Mouse (Mus musculus): Measurements from ENCODE around the gene Cdk17.

Cdk17 gene

DNA sequence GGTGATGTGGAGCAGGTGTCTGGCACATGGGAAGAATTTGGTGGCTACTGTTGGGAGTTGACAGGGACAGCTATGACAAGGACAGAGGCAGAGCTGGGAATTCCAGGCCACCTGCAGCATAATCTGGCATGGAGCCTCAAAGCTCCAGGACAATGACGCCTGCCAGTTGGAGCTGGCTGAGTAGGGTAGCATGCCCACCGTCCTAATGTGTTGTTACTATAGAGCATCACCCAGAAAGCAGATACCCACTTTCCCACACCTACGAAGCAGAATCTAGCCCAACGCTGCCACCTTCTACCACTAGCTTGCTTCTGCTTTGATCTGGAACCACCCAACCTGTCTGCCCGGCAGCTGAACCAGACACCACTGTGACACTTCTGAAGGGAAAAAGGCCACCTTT, 103.3 kb downstream of the Cdk17 start:
- no peak for DNase-seq

GRCm38 (mm10) chr10:93265833-93266232, 105.2 kb downstream of the Cdk17 start:
- DNase-seq: no peak

DNA sequence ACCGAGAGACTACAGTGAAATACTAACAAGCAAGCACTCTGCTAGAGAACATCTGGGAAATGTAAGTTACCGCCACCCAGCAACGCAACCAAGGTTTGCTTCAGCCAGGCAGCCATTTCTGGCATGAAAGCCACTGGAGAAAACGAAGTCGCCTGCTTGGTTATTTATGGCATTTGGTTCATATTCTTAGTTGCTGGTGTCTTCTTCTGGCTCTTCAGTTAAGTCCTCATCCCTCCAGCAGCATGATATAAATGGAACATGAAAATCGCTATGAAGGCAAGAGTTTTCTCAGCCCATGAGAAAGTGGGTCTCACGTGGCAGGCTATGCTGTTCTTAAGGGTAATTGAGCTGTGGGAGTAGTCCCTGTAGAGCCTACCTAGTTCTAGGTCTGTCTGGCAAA, 105.8 kb downstream of the Cdk17 start:
- DNase-seq: no peak

GRCm38 (mm10) chr10:93267509-93267908, 106.8 kb downstream of the Cdk17 start:
- DNase-seq: no peak

- DNase-seq: no peak
Measured at GRCm38 (mm10) chr10:93268339-93268738, 107.7 kb downstream of the Cdk17 start.

DNA sequence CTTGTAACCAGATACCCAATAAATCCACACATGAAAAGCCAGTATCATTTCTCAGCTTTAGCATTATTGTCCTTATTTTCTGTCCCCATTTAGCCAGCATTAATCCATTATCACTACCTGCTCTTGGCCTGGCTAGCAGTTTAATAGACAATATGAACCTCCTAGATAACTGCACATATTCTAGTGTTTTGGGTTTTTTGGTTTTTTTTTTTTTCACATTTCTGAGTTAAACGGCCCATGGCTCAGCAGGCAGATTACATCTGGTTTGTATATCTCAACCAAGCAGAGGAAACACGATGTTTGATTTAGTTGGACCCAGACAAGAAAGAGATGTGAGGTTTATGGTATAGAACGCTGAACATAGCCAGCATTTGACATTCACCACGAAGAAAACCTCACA, 109.1 kb downstream of the Cdk17 start:
- DNase-seq: no peak

- no peak for DNase-seq
Measured at GRCm38 (mm10) chr10:93270889-93271460, 110.3 kb downstream of the Cdk17 start.

GRCm38 (mm10) chr10:93271831-93272230, 111.2 kb downstream of the Cdk17 start:
- DNase-seq: peak in 1 of 2 experiments; percentile 50

DNA sequence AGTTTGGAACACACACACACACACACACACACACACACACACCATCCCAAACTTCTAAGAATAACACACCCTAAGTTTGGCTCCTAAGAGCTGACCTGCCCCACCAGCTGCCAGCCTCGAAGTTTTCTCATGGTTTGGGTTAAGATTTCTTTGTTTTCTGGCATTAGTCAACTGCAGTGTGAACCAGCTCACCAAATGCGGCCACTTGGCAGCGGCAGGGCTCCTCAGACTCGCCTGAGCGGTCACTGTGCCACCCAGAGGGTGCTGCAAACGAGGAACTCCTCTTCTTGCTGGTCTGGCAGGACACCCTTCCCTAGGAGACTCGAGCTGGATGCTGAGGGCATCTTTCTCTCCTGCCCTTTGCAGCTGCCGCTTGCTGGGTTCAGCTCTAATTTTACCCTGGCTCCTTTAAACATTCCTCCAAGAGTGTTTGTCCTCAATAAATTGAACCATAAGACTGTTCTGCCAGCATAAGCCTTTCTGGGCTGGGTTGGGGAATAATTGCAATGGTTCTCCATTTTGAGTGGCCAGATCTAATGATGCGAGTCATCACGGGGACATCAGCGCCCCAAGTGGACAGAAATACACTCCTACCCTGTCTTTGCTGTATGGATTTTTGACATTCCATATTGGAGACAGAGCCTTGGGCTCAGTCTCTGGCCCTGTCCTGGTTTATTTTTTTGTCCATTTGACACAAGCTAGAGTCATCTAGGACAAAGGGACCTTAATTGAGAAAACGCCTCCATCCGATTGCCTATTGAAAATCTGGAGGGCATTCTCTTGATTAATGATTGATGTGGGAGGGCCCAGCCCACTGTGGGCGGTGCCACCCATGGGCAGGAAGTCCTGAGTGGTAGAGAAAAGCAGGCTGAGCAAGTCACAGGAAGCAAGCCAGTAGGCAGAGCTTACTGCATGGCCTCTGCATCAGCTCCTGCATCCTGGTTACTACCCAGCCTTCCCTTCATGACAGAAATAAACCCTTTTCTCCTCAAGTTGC, 112.6 kb downstream of the Cdk17 start:
- DNase-seq: peak; percentile 70 to 74

DNA sequence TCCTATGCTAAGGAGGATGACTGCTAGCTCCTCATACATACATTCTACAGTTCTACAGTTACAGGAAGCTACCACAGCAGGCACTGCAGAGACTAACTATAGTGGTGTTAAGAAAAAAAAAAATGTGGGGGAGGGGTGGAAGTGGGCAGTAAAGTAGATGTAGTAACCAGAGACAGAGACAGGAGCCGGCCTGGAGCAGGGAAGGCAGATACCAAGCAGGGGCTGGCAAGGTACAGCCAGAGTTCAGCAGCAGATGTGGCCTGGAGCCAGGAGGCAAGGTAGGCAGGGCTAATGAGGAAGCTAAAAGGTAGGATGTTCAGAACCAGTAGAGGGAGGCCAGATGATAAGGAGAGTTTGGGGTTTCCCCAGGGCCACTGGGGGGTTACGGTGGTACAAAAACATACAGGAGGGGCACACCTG, 113.6 kb downstream of the Cdk17 start:
- DNase-seq: no peak

- no peak for DNase-seq
Measured at GRCm38 (mm10) chr10:93275212-93276136, 114.8 kb downstream of the Cdk17 start.

DNA sequence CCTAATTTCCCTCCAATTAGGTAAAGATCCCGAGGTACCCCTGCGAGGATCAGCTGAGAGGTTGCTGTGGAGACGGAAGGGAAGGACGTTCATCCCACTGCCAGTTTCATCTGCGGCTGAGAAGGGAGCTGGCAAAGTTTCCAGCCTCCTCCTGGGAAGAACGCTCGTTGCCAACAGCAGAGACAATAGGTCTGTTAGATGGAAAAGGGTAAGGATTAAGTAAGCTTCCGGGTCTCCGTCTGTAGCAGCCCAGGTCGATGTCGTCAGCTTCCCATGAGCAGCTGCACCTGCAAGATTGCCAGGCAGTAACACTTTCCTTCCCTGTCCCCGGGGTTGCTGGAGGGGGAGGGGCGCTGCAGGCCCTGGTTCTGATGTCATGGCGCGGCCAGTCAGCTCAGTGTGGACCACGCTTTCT, 115.7 kb downstream of the Cdk17 start:
- peak; percentile 70 to 82 for DNase-seq

DNA sequence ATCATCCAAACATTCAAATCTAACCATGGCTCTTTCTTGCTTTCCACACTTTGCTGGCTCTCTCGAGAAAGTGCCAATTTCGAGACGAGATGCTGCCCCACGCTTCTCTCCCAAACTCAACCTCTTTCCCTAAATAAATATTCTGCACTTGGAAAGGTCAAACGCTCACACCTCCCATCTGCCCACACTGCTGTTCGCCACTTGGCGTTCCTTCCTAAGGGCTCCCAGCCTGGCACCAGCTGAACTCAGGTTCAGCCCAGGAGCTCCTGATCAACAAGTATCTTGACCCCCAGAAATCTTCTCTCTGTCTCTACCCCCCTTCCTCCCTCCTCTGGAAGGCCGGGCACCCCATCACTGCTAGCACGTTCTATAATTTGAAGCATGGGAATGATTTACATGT, 116.2 kb downstream of the Cdk17 start:
- DNase-seq: no peak

DNA sequence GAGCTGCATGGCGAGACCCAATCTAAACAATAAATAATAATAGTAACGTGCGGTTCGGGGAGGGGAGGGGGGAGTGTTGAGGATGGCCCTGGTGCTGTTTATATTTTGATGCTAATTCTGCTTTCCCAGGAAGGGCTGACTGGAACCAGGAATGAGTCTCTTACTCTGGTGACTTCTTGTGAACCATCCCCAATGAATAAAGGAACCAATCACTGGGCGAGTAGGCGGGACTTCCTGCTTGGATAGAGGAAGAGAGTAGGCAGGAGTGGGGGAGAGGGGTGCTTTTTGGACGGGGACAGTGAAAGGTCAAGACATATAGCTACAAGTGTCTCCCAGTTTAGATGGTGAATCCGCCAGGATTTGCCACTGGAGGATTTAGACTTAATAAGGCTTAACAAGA, 117.7 kb downstream of the Cdk17 start:
- no peak for DNase-seq

DNA sequence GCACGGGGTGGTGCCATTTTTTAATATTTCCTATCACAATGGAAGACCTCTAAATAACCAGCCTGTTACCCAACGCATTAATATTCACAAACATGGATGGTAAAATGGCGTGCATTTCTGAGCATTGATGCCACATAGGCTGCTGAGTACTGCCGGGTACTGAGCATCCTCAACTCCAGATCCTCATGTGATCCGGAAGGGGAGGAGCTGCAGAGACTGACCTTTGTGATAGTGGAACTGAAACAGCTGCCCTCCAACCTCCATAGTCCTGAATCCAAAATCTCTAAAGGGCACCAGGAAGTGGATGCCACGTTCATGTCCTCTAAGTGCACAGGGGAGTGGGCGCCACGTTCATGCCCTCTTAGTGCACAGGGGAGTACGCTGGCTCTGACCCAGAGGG, 118.4 kb downstream of the Cdk17 start:
- no peak for DNase-seq

GRCm38 (mm10) chr10:93280586-93280985, 119.9 kb downstream of the Cdk17 start:
- DNase-seq: no peak

DNA sequence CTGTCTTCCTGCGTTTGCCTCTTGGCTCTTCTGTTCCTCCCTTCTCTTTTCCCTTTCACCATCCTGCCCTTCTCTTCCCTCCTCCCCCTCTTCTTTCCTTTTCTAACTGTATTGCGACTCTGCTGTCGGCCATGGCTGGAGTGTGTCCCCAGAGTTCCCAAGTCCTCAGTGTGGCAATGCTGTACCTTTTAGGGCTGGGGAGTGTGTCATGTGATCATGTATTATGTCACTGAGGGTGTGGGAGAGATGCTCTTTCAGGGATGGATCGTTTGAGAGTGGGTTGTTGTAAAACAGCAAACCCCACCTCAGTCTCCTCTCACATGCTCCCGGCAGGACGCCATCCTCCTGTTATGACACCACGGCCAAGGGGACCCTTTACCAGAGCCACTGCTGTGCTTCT, 120.4 kb downstream of the Cdk17 start:
- DNase-seq: no peak

- no peak for DNase-seq
Measured at GRCm38 (mm10) chr10:93282526-93282964, 121.9 kb downstream of the Cdk17 start.

DNA sequence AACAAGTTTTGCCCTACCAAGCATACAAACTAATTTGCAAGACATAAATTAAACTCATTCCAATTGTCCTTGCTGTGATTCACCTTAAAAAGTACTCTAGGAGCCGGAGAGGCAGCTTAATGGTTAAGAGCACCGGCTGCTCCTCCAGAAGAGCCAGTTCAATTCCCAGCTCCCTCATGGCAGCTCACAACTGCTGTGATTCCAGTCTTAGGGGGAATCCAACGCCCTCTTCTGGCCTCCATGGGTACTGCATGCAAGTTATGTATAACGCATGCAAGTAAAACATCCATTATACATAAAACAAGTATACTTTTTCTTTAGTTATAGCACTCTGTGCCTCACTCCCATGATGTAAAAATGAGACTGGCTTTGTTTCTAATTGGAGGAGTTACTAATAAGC, 122.6 kb downstream of the Cdk17 start:
- no peak for DNase-seq

- DNase-seq: no peak
Measured at GRCm38 (mm10) chr10:93285489-93285888, 124.8 kb downstream of the Cdk17 start.

GRCm38 (mm10) chr10:93287551-93288145, 127.0 kb downstream of the Cdk17 start:
- no peak for DNase-seq

DNA sequence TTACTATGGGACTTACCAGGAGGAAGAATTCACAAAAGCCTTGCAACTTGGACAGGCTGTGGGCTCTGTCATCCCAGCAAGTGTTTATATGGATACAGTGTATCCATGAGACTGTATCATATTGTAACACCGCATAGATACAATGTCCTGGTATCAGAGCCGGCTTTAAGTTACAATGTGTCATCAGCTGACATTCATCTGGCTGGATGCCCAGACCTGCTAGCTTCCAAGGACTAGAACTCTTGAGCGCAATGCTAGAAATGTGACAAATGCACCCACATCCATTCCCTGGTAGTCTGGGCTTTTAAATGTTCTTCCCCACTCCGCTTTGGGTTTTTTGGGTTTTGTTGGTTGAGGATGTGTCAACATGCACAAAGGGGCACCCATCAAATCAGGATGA, 127.7 kb downstream of the Cdk17 start:
- no peak for DNase-seq

- no peak for DNase-seq
Measured at GRCm38 (mm10) chr10:93289404-93289803, 128.7 kb downstream of the Cdk17 start.
